Mouse (Mus musculus) liver, postnatal 0 days (tissue): ENCODE results near the gene Sema5a. TPM values are rescaled to one million over a fixed set of nuclear protein-coding genes. Genes with fewer than 3 reads are reported as not detected.

ENCODE experiments used
- ATAC-seq: fragments of 200-750 bp; cut with Nextera tagmentation; 2 replicates; pipeline ENCODE4 v1.8.0; 2017; ENCODE audit warnings: mild to moderate bottlenecking, moderate library complexity
- DNase-seq: peaks from one replicate; pipeline ENCODE4 v3.0.0-alpha.2; 2016
- H3K27ac ChIP-seq: fragments of 300-500 bp; sonication (generic); 2 replicates; pipeline ENCODE4 v1.5.1; 2014; ENCODE audit warnings: antibody characterized with exemption, moderate library complexity, mild to moderate bottlenecking, low read depth
- H3K27me3 ChIP-seq: fragments of 300-500 bp; sonication (generic); 2 replicates; pipeline ENCODE4 v1.6.1; 2014; ENCODE audit warnings: low read length, control low read depth, mixed read lengths; ENCODE audit not compliant: insufficient read depth
- H3K36me3 ChIP-seq: fragments of 300-500 bp; sonication (generic); replicated peaks from 2 replicates; pipeline ENCODE4 v1.6.1; 2014; ENCODE audit warnings: mild to moderate bottlenecking, control low read depth, low read length, moderate library complexity, mixed read lengths; ENCODE audit not compliant: insufficient read depth
- H3K4me1 ChIP-seq: fragments of 300-500 bp; sonication (generic); 2 replicates; pipeline ENCODE4 v1.6.1; 2014; ENCODE audit warnings: antibody characterized with exemption, mild to moderate bottlenecking, control low read depth; ENCODE audit not compliant: insufficient read depth
- H3K4me2 ChIP-seq: fragments of 300-500 bp; sonication (generic); 2 replicates; pipeline ENCODE4 v1.6.1; 2014; ENCODE audit warnings: low read depth, mild to moderate bottlenecking, low read length, moderate library complexity, mixed read lengths
- H3K4me3 ChIP-seq: fragments of 300-500 bp; sonication (generic); 2 replicates; pipeline ENCODE4 v1.5.1; 2014; ENCODE audit warnings: low read depth, low read length
- H3K9ac ChIP-seq: fragments of 300-500 bp; sonication (generic); replicated peaks from 2 replicates; pipeline ENCODE4 v1.6.1; 2014; ENCODE audit warnings: mild to moderate bottlenecking, moderate library complexity
- H3K9me3 ChIP-seq: fragments of 300-500 bp; sonication (generic); 2 replicates; pipeline ENCODE4 v1.6.1; 2016; ENCODE audit warnings: mild to moderate bottlenecking, control low read depth, low read length, mixed read lengths
- CTCF ChIP-seq: sonication (generic); IDR thresholded peaks from 2 replicates; pipeline ENCODE4 v1.5.1; 2016; ENCODE audit warnings: antibody characterized with exemption, low read depth
- EP300 ChIP-seq: IDR thresholded peaks from 2 replicates; pipeline ENCODE4 v1.6.1; 2016; ENCODE audit warnings: antibody characterized with exemption, low read depth, mild to moderate bottlenecking
- WGBS: fragments of 180-500 bp; shearing (Covaris S2); extraction: QIAGEN DNeasy Blood & Tissue Kit; methylation state at CpG from one replicate; pipeline ENCODE4 v1.1.7; 2014; ENCODE audit not compliant: insufficient replicate concordance; 5-methylcytosine and 5-hydroxymethylcytosine counted together
- polyA plus RNA-seq: library from polyadenylated mRNA; unstranded; fragments of >200 nt; fragmentation: Nextera tagmentation; extraction: Ambion mirVana; gene quantifications from 2 replicates; pipeline ENCODE4 v1.2.1, GENCODE M21; 2015

The Sema5a gene
- polyA plus RNA-seq, 1 experiment from 2014 or later: 0.36 TPM

GRCm38 (mm10) chr15:32542746-32543145, 298.1 kb downstream of the Sema5a start:
- TF ChIP-seq CTCF (no peak), EP300 (no peak)
- ATAC-seq: no peak
- WGBS: 75% methylated on average over 1 of the region's 1 CpGs

GRCm38 (mm10) chr15:32543181-32543580, 298.6 kb downstream of the Sema5a start:
- no peak overlapping the region for H3K4me3 ChIP-seq
- no peaks in the 10 kb centered on the region for H3K27me3 ChIP-seq
- H3K36me3 ChIP-seq: no peaks in the 10 kb centered on the region
- no peak overlapping the region for H3K27ac ChIP-seq
- no peak overlapping the region for H3K4me2 ChIP-seq
- ATAC-seq (no peak), DNase-seq (no peak)
- no peaks in the 10 kb centered on the region for H3K4me1 ChIP-seq
- WGBS: 84% methylated on average over 3 of the region's 3 CpGs
- no peak overlapping the region for H3K9ac ChIP-seq
- H3K9me3 ChIP-seq: no peaks in the 10 kb centered on the region
- TF ChIP-seq EP300 (no peak), CTCF (no peak)

More at GRCm38 (mm10) chr15:32542746-32543145, 298.1 kb downstream of the Sema5a start:
- Histone ChIP-seq H3K4me1 (no peaks in the 10 kb centered on the region), H3K9me3 (no peaks in the 10 kb centered on the region), H3K4me3 (no peak overlapping the region), H3K27me3 (no peaks in the 10 kb centered on the region), H3K36me3 (no peaks in the 10 kb centered on the region), H3K4me2 (no peak overlapping the region), H3K9ac (no peak overlapping the region), H3K27ac (no peak overlapping the region)
- no peak for DNase-seq

GRCm38 (mm10) chr15:32545455-32545854, 300.8 kb downstream of the Sema5a start:
- DNase-seq (no peak), ATAC-seq (no peak)
- H3K9me3 ChIP-seq: no peaks in the 10 kb centered on the region
- no peak overlapping the region for H3K4me3 ChIP-seq
- TF ChIP-seq EP300: no peak
- no peak for TF ChIP-seq CTCF
- H3K27me3 ChIP-seq: no peaks in the 10 kb centered on the region
- no peak overlapping the region for H3K4me2 ChIP-seq
- no peaks in the 10 kb centered on the region for H3K36me3 ChIP-seq
- 50% methylated on average over 3 of the region's 3 CpGs for WGBS
- H3K4me1 ChIP-seq: no peaks in the 10 kb centered on the region
- H3K27ac ChIP-seq: no peak overlapping the region
- no peak overlapping the region for H3K9ac ChIP-seq

GRCm38 (mm10) chr15:32546746-32547145, 302.1 kb downstream of the Sema5a start:
- Histone ChIP-seq H3K4me2 (no peak overlapping the region), H3K36me3 (no peaks in the 10 kb centered on the region), H3K9ac (no peak overlapping the region), H3K27me3 (no peaks in the 10 kb centered on the region), H3K27ac (no peak overlapping the region), H3K4me1 (no peaks in the 10 kb centered on the region), H3K9me3 (no peaks in the 10 kb centered on the region), H3K4me3 (no peak overlapping the region)
- ATAC-seq: no peak
- no peak for DNase-seq
- no peak for TF ChIP-seq EP300
- TF ChIP-seq CTCF: no peak
- 73% methylated on average over 7 of the region's 7 CpGs for WGBS

- no peak overlapping the region for H3K4me3 ChIP-seq
- WGBS: 83% methylated on average over 2 of the region's 2 CpGs
- no peak overlapping the region for H3K4me2 ChIP-seq
- H3K27ac ChIP-seq: no peak overlapping the region
- H3K36me3 ChIP-seq: no peaks in the 10 kb centered on the region
- H3K9me3 ChIP-seq: no peaks in the 10 kb centered on the region
- DNase-seq (no peak), ATAC-seq (no peak)
- TF ChIP-seq EP300: no peak
- no peak for TF ChIP-seq CTCF
- H3K4me1 ChIP-seq: no peaks in the 10 kb centered on the region
- H3K9ac ChIP-seq: no peak overlapping the region
- no peaks in the 10 kb centered on the region for H3K27me3 ChIP-seq
Measured at GRCm38 (mm10) chr15:32558925-32559324, 314.3 kb downstream of the Sema5a start.

- Histone ChIP-seq H3K4me2 (no peak overlapping the region), H3K4me3 (no peak overlapping the region), H3K27me3 (no peaks in the 10 kb centered on the region), H3K4me1 (no peaks in the 10 kb centered on the region), H3K9me3 (no peaks in the 10 kb centered on the region), H3K36me3 (no peaks in the 10 kb centered on the region), H3K27ac (no peak overlapping the region), H3K9ac (no peak overlapping the region)
- ATAC-seq (no peak), DNase-seq (no peak)
- WGBS: 72% methylated on average over 6 of the region's 6 CpGs
- TF ChIP-seq EP300: no peak
- no peak for TF ChIP-seq CTCF
Measured at GRCm38 (mm10) chr15:32562600-32562999, 318.0 kb downstream of the Sema5a start.
